Mouse (Mus musculus) 3T3-L1 (cell line): ENCODE measurements around the gene Fbxl13.

Experiments used
- DNase-seq: peaks from one replicate; pipeline ENCODE4 v3.0.0-alpha.2; 2015; ENCODE audit warnings: low read depth, low spot score

The Fbxl13 gene

DNA sequence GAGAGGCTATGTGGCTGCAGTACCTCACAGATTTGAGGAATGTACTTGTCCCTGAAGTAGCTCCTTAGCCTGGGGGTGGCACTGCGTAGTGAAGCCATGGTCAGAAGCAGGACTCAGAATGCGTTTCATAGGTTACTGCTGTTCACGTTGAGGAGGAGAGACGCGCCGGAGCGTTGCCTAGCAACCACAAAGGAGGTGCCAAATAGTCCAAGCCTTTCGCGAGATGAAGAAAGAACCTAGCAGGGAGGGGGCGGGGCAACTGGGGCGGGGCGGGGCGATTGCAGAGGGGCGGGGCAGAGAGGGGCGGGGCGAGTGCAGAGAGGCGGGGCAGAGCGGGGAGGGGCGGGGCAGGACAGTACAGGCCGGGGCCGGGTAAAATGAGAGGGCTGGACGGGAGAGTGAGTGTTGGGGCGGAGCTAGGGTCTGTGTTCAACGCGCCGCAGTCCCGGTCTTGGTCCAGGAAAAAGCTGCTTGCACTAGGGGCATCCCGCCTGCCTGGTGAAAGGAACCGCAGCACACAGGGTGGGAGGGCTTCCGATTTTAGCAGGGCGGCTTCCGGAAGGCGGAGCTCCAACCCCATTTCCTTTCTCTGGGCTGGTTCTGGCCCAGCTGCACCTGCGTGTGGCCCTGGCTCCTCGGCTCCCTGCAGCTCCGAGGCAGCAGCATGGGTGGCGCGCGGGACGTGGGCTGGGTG lies at the start of gene Fbxl13, which contains the start of gene Armc10:
Gene Fbxl13, minus strand, starts transcription at position 196 of the 694 bp plus-strand sequence.
Gene Armc10, plus strand, starts transcription at position 375 of the 694 bp plus-strand sequence.
- peak; percentile 94 for DNase-seq

DNA sequence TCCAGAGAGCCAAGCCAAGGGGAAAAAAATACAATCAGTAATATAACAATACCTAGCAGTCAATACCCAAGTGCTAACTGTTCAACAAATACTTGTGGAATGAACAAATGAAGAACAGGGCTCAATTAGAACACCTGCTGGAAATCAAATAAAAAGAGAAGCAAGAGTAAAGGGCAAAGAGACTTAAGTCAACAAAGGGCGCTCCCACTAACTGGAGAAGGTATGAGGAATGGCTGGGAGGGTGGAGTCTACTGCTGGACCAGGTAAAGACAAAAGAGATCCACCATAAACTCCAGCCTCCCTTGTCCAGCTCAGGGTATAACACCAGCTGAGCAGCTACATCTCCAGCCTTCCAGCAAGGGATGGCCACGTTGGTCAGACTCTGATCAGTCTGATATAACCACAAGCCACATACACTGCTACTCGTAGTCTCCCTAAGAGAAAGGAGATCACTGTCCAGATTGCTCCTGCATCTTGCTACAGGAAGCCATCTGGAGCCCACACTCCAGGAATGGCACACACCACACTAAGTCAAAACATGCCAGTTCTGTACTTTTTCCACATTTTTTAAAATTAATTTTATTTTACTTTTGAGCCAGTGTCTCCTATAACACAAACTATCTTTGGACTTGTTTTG lies 49.5 kb upstream of the Fbxl13 start:
- DNase-seq = no peak

DNA sequence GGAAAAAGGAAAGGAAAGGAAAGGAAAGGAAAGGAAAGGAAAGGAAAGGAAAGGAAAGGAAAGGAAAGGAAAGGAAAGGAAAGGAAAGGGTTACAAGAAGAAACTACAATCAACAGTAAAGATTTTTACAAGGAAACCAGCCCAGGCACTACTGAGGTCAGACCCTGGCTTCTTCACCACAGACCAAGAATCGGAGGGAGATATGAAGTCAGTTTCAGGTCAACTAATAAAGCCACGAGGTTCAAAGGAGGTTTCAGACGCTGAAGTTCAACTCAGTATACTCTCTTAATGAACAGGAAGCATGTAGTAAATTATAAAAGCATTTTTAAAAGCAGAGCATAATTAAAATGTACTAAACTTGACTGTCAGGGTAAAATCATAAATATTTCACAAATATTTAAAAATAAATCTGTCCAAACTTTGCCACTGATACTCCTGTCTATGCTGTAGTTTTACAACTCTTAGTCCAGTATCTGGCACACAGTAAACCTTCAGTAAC lies 48.0 kb upstream of the Fbxl13 start:
- no peak for DNase-seq

DNA sequence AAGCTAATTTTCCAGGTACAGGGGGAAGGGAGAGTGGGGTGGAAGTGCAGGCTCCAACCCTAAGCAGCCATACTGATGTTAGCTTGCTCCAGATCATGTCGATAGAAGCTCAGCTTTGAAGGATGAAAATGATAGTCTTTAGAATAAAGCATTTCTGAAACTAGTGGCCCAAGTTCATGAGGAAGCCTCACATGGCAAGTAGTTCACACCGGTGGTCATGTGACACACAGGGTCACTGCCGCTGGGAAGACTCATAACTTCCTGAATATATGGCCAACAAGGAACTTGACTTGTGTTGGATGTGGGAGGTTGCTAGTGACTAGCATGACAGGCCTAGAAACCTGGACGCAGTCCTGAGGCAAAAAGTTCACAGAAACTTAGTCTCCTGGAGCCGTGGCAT lies 46.8 kb upstream of the Fbxl13 start:
- DNase-seq = no peak

DNA sequence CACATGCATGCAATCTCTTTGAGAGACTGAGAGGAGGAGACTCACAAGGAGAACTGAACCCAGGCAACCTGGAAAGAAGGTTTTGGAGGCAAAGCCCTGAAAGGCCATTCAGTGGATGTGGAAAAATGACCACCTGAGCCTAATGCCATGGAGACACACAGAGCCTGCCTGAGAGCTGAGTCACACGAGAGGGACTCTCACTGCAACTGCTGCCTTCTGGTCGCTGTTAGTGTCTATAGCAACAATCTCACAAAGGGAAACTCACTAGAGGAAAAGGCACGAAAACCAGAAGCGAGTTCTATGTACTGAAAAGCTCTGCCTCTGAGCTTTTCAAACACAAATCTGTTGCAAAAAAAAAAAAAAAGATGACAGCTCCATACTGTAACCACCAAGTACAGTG lies 41.6 kb upstream of the Fbxl13 start:
- no peak for DNase-seq

DNA sequence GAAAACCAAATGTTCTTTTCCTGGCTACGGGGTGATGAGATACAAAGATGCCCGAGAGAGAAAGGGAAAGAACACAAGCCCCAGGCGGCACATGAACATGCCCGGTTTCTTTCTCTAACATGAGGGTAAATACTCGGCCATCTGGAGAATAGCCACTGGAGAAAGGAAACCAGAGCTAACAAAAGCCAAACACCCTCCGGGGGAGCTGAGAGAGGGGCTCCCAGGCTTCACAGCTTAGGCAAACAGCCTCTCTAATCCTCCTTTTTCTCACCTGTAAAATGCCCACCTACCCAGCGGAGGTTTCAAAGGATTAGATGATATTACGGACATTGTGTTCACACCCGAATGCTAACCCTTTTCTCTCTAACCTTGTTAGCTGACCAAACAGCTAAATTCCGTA lies 39.6 kb upstream of the Fbxl13 start:
- DNase-seq = no peak

DNA sequence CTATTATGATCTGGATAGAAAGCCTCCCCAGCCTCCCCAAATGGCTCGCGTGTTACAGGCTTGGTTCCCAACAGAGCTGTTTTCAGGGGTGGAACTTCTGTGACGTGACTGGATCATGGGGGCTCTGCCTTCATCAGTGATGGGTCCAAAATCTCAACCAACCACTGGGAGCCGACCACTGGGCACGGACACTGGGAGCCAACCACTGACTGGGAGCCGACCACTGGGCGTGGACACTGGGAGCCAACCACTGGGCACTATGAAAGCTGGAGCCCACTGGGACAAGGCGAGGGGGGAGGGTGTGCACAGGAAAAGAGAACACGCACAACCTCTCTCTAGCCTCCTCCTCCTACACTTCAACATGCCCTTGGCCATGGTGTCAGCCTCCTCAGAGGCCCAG lies 38.4 kb upstream of the Fbxl13 start:
- no peak for DNase-seq

DNA sequence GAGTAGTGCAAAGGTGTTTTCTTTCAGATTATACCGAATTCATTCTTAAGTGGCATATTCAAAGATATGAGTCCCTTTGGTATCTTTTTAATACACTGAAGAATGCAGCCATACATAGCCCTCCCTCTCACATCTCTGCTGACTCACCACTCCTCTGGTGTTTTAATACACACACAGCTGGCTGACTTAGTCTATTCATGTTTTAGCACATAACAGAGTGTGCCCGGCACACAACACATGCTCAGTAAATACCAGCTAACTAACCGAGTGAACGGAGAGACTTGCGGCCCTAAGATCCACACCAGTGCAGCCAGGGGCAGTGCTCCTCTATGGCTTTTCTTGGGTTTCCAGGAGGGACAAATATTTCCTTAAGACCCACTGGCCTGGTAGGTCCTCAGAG lies 35.5 kb upstream of the Fbxl13 start:
- peak; percentile 41 for DNase-seq

DNA sequence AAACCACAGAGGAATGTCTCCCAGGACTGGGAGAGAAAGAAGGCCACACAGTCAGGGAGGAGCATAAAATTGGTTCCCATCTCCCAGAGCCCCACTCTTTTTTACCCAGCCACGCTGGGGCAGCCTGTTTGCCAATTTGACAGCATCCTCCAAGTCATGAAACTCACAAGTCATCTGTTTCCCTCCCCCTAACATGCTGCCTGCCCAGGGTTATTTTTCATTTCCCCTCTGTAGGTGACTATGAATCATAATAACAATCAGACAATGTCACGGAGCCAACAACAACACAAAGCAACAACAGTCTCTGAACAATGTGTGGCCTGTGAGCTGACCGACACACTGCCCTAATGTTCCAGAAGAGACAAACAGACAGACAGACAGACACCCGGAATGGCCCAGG lies 34.6 kb upstream of the Fbxl13 start:
- DNase-seq = peak; percentile 61

DNA sequence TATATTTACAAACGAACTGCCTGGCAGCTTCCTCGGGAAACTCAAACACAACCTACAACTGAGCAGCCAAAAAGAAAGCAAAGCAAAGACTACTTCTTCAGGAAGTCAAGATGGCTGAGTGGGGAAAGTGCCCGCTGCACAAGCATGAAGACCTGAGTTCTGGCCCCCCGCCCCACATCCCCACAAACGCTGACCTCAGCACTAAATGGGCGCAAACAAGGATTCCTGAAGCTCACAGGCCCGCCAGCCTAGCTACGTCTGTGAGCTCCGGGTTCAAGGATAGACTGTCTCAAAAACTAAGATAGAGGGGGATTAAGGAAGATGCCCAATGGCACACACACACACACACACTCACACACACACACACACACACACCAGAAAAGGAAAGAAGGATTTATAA lies 32.9 kb upstream of the Fbxl13 start:
- DNase-seq = no peak

DNA sequence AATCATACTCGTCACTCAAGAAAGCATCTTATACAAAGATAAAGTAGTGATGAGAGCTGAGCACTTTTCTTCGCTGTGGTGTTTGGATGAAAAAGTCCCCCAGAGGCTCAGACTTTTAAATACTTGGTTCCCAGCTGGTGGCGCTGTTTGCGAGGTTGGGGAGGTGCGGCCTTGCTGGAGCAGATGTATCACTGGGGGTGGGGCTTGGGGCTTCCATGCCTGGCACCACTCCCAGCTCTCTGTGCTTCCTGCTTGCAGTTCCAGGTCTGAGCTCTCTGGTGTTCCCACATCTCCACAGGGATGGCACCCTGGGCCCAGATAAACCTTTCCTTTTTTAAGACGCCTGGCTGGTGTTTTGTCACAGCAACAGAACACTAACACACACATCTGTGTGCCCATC lies 32.5 kb upstream of the Fbxl13 start:
- DNase-seq = peak; percentile 33

DNA sequence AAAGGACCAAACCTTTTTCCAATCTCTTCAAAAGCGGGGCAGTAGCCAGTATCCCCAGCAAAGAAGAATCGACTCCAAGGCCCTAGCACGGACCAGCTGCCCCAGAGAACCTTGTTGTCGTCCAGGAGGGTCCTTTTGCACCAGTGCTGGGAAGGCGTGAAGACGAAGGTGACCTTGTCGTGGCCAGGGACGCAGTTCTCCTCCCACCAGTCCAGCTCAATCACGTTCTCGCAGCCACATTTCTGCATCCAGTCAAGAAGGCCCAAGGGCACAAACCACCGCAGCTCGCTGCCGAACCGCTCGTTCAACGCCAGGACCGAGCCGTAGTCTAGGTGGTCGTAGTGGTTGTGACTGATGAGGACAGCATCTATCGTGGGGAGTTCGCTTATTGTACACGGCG lies 30.1 kb upstream of the Fbxl13 start:
- DNase-seq = no peak

DNA sequence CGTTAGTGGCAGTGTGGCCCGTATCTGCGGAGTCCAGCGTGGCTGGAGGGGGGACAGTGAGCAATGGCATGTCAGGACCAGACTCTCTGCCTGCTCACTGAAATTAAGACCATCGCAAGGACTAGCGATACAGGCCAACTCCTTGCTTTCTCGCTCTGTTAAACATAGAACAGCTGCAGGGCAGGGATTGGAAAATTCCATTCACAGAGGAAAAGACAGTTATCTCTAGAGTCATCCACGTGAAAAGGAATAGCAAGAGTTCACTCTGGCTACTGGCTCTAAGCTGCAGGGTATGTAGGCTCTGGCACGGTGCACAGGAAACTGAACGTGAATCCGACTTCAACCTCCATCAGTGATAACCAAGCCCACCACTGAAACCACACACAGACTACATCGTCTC lies 29.6 kb upstream of the Fbxl13 start:
- DNase-seq = no peak

DNA sequence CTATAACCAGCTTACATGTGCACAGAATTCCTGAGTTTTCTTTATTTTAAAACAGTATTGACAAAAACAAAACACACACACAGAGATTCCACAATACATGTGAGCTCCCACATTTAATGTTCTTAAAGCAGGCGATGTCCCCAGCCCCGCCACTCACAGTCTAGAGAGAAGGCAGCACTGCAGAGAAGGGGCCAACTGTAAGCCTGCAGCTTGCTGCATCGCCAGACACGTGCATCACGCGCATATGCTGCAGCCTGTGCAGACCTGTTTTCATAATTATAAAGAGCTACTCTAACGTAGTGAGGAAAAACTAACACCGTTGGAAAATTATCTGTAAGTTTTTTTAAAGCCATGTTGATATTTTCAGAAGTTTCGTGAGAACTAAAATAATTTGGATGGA lies 28.3 kb upstream of the Fbxl13 start:
- DNase-seq = no peak

DNA sequence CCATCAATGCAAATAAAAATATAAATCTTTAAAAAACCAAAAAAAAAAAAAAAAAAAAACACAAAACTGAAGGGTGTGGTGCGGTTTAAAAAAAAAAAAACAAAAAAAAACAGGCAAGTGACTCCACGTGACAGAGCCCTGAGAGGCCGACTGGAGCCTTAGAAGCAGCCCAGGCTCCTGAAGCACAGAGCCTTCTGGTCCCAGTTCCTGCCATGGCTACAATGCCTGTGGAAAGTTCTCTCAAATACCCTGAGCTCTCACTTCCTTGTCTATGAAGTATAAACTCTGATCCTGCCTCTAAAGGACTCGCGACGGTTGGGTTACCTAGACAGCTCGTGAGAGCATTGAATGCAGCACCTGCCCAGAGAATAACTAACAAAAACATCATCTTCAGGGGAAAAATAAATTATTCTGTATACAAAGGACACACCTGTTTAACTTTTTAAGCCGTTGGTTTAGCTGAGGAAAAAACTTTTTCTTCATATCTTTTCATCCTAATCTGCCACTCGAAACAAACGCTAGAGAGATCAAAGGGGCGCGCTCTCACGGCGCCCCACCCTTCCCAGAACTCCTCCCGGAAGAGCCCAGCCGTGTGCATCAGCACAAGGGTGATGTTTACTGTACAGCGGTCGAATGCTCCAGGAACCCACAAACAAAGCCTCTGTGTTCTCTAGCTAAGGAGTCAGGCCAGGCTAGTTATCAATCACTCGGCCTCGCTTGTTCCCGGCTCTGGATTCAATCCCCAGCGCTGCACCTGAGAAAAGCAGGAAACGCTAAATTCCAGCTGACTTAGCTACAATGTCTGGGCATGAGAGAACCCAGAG lies 27.6 kb upstream of the Fbxl13 start:
- no peak for DNase-seq

DNA sequence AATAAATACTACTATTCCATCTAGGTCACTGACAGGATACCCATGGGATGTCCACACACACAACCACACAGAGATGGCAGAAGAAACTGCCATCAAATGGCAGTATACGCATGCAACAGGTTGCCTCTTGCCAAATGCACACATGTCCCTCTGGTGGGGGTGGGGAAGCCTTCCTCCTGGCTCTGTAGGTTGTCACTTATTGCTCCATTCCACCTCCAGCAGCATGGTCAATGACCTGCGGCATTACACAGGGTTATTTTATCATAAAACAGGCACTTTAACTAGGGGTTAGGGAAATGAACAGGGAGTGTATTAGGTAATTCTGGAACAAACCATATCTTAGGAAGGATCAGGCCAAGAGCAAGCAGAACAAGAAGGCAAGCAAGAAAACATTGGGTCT lies 23.9 kb upstream of the Fbxl13 start:
- no peak for DNase-seq

DNA sequence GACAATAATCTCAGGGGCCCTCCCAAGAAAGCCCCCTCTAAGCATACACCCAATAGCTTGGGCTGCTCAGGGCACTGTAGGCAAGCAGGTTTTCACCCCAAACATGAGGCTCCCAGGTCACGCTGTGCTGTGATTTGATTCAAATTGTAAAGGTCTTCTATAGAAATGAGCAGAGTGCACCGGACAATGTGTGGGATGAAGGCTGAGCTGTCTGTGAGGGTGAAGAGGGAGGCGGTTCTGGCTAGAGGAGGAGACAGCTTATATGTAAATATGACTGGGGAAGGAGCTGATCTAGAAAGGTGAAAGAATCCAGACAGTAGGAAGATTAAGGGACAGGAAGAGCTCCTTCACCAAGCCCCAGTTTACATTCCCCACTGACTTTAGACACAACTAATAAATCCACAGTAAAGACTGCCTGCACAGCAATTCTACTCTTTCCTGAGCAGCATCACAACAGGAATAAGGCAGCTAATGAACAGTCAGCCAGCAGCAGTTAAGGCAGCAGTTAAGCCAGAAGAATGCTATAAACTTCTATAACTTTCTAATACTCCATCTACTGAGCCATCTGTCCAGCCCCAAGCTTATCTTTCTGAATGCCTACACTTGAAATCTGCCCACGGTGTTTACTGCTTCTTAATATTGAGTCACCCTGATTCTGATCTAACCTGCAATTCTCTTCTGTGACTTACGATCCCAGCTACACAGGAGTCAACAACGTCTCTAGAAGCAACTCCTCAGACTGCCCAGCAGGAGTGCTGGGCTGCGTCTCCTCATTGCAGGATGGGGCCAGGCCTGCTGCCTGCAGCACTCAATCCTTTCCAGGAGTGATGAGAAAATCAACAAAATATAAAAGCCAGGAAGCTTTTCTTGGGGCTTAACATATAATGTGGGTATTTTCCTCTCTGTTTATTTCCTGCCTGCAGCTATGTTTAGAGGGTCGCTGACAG lies 22.0 kb upstream of the Fbxl13 start:
- no peak for DNase-seq

DNA sequence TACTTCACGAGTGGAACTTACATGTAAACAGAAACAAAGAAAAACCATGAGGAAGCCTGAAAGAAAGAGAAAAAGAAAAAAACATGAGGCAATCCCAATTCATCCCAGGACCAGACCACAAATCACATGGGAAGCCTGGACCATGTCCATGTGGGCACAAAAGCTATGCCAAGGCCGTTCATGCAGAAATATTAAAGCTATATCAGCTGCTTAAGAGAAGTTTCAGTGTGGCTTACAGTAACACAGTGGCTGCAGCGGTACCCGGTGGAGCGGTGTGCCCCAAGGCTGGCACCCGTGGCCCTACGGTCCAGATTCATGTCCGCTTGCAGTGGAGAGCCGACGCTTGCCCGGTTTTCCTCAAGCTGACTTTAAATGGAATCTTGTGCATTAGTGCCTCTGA lies 17.6 kb upstream of the Fbxl13 start:
- DNase-seq = no peak

DNA sequence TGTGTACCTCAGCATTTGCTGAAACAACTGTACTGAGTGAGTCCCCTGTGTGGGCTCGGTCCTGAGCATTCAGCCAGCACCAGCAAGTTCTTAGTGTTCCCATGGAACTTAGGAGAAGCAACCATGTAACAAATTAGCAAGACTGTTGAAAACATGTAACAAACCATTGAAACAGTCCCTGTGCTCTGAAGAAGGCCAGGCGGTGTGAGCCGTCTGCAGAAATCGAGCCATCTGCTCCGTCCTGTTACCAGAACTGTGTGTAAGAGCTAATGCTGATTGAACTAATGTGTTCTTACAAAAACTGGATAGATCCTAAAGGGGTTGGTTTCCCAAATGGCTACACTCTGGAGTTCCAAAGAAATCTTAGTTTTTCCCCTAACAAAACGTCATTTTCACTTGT lies 15.4 kb upstream of the Fbxl13 start:
- no peak for DNase-seq

DNA sequence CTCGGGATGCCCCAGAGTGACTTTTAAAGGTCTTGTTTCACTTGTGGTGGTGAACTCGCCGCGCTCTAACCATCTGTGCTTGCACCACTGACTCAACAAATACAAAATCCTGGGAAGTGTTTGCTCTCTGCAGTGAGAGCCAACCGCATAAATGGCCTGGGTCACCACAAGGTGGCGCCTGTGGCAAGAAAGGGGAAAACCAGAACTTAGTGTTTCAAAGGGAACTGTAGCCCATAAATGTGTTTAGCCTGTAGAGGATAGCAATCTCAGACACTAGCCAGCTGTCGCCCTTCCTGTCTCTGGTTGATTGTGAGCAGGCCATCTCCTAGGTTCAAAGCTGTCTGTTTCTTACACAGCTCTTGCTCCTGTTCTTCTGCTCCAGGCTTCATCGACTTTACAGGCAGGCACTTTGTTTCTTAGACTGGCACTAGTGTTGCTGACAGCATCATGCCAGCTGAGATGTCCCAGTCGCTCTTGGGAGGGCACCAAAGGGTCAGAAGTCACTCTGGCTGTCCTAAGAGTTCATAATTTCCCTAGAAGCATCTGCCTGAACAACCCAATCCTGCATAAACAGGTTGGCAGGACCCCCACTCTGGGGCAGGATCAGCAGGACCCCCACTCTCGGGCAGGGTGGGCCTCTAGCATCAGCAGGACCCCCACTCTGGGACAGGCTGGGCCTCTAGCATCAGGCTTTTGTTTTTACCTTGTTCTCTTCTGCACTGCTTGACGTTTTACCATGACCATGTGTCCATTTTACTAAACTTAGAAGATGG lies 13.4 kb upstream of the Fbxl13 start:
- peak; percentile 80 for DNase-seq

DNA sequence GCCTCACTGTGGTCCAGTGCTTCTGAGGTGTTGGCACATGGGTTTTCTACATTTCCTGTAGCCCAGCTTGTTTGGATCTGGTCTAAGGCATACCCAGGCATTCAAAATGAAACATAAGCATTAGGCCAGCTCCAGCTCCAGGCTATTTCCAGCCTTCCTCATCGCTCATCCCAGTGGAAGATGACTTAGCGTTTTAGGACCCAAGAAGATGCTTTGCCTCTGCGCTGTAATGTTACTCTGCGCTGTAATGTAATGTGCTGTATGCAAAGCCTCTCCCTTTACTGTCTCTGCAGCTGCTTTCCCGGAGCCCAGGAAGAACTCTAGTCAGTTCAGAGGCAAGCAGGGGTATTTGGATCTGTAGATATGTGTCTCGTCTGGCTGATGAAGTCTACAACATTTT lies 12.6 kb upstream of the Fbxl13 start:
- DNase-seq = no peak
